Mouse (Mus musculus) c-Kit-positive CD71-positive TER-119-positive erythroid progenitor cells, embryonic 14.5 days (primary cell): Measurements from ENCODE around the gene Dok5.

ENCODE experiments used
- DNase-seq: peaks from one replicate; pipeline ENCODE4 v3.0.0-alpha.2; 2013; ENCODE audit warnings: low spot score

Dok5 gene

GRCm38 (mm10) chr2:170731632-170732561, at the start of gene Dok5:
Gene Dok5 (plus strand): TSS chr2:170731807.
- no peak for DNase-seq

GRCm38 (mm10) chr2:170683385-170683784, 48.2 kb upstream of the Dok5 start:
- no peak for DNase-seq

- DNase-seq, result no peak
These were observed 36.3 kb upstream of the Dok5 start for GRCm38 (mm10) chr2:170695071-170695936.

GRCm38 (mm10) chr2:170695937-170696510, 35.6 kb upstream of the Dok5 start:
- no peak for DNase-seq

GRCm38 (mm10) chr2:170700471-170700870, 31.1 kb upstream of the Dok5 start:
- DNase-seq, result no peak

- DNase-seq, result no peak
These were observed 25.1 kb upstream of the Dok5 start for GRCm38 (mm10) chr2:170706488-170706887.

GRCm38 (mm10) chr2:170707672-170708071, 23.9 kb upstream of the Dok5 start:
- no peak for DNase-seq

- DNase-seq, result no peak
These were observed 22.7 kb upstream of the Dok5 start for GRCm38 (mm10) chr2:170708901-170709300.

- DNase-seq, result no peak
These were observed 18.8 kb upstream of the Dok5 start for GRCm38 (mm10) chr2:170712658-170713285.

- no peak for DNase-seq
These were observed 11.2 kb upstream of the Dok5 start for GRCm38 (mm10) chr2:170720386-170720785.

- DNase-seq, result no peak
These were observed 7.5 kb upstream of the Dok5 start for GRCm38 (mm10) chr2:170724136-170724535.

GRCm38 (mm10) chr2:170724716-170725115, 6.9 kb upstream of the Dok5 start:
- no peak for DNase-seq

GRCm38 (mm10) chr2:170725796-170726195, 5.8 kb upstream of the Dok5 start:
- DNase-seq, result no peak

- DNase-seq, result no peak
These were observed 4.5 kb upstream of the Dok5 start for GRCm38 (mm10) chr2:170726996-170727710.

GRCm38 (mm10) chr2:170728864-170729263, 2.7 kb upstream of the Dok5 start:
- no peak for DNase-seq

- no peak for DNase-seq
These were observed 1.9 kb upstream of the Dok5 start for GRCm38 (mm10) chr2:170729661-170730060.

GRCm38 (mm10) chr2:170730136-170730535, 1.5 kb upstream of the Dok5 start:
- DNase-seq, result no peak

GRCm38 (mm10) chr2:170730781-170731180, 826 bp upstream of the Dok5 start:
- DNase-seq, result no peak

- DNase-seq, result no peak
These were observed 402 bp upstream of the Dok5 start for GRCm38 (mm10) chr2:170731205-170731604.

GRCm38 (mm10) chr2:170733671-170734070, 2.1 kb downstream of the Dok5 start:
- DNase-seq, result no peak

- no peak for DNase-seq
These were observed 2.8 kb downstream of the Dok5 start for GRCm38 (mm10) chr2:170734446-170734845.
